Mouse (Mus musculus) layer of hippocampus, adult 6 months (tissue): ENCODE data around the gene Zic2. TPM values are rescaled to one million over a fixed set of nuclear protein-coding genes. Genes with fewer than 3 reads are reported as not detected.

Experiments used
- long read RNA-seq, 2 experiments: library from polyadenylated mRNA; unstranded; transcript quantifications; one replicate each; pipeline ENCODE4 v2.0.0; 2019 to 2020
- polyA plus RNA-seq: library from polyadenylated mRNA; unstranded; fragments of <200 nt; fragmentation: Nextera tagmentation; gene quantifications from 2 replicates; pipeline ENCODE4 v1.2.3, GENCODE M21; 2021

The Zic2 gene
- 4.7 and 5.9 TPM in 2 replicates for polyA plus RNA-seq
- long read RNA-seq, experiment 1, partial matches to known transcripts, result 0 of 3 reads
- long read RNA-seq, experiment 1, other reads (novel, unspliced or antisense), result 3 of 3 reads
- long read RNA-seq, experiment 2, partial matches to known transcripts, result 0 of 2 reads
- long read RNA-seq, experiment 2, other reads (novel, unspliced or antisense), result 2 of 2 reads

GRCm38 (mm10) chr14:122474891-122475556, at the start of gene Zic2:
Gene Zic2 (plus strand): TSS chr14:122475435.

GRCm38 (mm10) chr14:122450496-122451382, 24.5 kb upstream of the Zic2 start, which contains the start of gene Gm5089:
Gene Gm5089 (minus strand): TSS chr14:122451115.

DNA sequence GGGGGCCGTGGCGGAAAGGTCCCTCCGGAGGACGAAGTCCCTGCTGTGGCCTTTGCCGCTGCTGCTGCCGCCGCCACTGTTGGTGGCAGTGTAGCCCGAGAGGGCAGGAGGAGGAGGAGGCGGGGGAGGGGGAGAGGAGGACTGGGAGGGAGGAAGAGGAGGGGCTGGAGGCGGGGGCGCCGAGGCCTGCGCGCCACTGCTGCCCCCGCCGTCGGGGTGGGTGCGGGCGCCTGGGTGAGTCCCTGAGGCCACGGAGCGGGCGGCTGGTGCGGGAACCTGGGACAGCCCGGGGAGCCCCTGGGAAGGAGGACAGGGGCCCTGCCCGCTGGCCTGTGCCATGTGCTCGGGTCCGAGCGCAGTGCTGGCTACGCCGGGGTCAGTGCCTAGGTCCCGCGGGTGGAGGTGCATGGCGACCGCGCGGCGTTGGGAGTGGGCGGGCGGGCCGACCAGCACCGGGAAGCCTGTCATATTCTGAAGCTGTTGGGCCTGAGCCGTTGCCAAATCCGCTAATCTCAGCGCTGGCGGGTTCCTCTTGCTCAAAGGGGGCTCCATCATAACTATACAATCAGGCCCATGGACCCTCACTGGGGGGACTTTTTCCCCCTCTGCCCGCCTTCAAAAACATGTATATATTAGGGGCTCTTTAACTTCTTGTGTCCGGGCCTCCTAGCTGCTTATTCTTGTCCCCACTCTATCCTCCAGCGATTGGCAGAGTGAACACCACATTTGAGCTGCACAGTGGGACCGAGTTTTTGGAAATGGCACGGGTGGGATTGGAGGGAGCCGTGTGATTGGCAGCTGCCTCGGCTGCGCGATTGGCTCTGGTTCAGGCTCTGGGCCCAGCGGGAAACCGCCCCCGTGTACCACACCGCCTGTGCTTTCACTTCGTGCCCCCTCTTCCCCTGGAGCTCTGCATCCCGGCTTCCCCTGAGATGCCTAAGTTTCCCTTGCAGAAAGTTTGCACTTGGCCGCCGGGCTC, 10.2 kb upstream of the Zic2 start, which contains the start of gene Zic5:
Zic5 (minus strand) TSS at position 915 of the 979 bp plus-strand sequence.

GRCm38 (mm10) chr14:122490441-122491328, 15.4 kb downstream of the Zic2 start, which contains the start of gene Gm10837:
Gene Gm10837 (plus strand): TSS chr14:122490586.

Other genes with a start within 250 kb of the Zic2 start
- not detected in 2 replicates for gene Gm5089, start 24.3 kb upstream of the Zic2 start, polyA plus RNA-seq
- gene Zic5, start 9.8 kb upstream of the Zic2 start, polyA plus RNA-seq, result 1.6 and 1.9 TPM in 2 replicates
- gene Gm10837, start 15.2 kb downstream of the Zic2 start, polyA plus RNA-seq, result 0.09 TPM in 1 of 2 replicates, not detected in the other
- gene Pcca, start 58.9 kb downstream of the Zic2 start, polyA plus RNA-seq, result 14.8 and 20.5 TPM in 2 replicates